Mouse (Mus musculus) ES-E14 (cell line): Measurements from ENCODE around the gene Pck1.

Source experiments
- CHD2 ChIP-seq: IDR thresholded peaks from 2 replicates; pipeline ENCODE4 v1.6.1; 2014; ENCODE audit warnings: mild to moderate bottlenecking, low read depth, low read length, inconsistent platforms
- HCFC1 ChIP-seq: IDR thresholded peaks from 2 replicates; pipeline ENCODE4 v1.6.1; 2012; ENCODE audit warnings: low read length, inconsistent platforms, borderline replicate concordance; ENCODE audit not compliant: insufficient read depth
- MAFK ChIP-seq: IDR thresholded peaks from 2 replicates; pipeline ENCODE4 v1.6.1; 2014; ENCODE audit warnings: mild to moderate bottlenecking, low read depth, low read length, inconsistent platforms; ENCODE audit not compliant: insufficient read depth
- ZC3H11A ChIP-seq: IDR thresholded peaks from 2 replicates; pipeline ENCODE4 v1.6.1; 2012; ENCODE audit warnings: low read depth, mild to moderate bottlenecking, inconsistent platforms, low read length, borderline replicate concordance
- ZNF384 ChIP-seq: IDR thresholded peaks from 2 replicates; pipeline ENCODE4 v1.6.1; 2012; ENCODE audit warnings: low read depth, low read length, inconsistent platforms

DNA sequence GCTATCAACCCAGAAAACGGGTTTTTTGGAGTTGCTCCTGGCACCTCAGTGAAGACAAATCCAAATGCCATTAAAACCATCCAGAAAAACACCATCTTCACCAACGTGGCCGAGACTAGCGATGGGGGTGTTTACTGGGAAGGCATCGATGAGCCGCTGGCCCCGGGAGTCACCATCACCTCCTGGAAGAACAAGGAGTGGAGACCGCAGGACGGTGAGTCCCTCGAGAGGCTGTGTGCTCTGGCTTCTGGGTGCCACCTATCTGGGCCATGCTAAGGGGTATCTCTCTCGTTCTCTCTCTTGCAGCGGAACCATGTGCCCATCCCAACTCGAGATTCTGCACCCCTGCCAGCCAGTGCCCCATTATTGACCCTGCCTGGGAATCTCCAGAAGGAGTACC lies 4.1 kb downstream of the Pck1 start:
- TF ChIP-seq ZNF384 (no peak), MAFK (no peak), CHD2 (no peak), ZC3H11A (no peak), HCFC1 (no peak)
